Mouse (Mus musculus): ENCODE data around the gene Ldb2.

Gene Ldb2

GRCm38 (mm10) chr5:44645952-44646841 is 153.3 kb downstream of the Ldb2 start:
- no peak for DNase-seq (ENCODE audit: low spot score)

DNA sequence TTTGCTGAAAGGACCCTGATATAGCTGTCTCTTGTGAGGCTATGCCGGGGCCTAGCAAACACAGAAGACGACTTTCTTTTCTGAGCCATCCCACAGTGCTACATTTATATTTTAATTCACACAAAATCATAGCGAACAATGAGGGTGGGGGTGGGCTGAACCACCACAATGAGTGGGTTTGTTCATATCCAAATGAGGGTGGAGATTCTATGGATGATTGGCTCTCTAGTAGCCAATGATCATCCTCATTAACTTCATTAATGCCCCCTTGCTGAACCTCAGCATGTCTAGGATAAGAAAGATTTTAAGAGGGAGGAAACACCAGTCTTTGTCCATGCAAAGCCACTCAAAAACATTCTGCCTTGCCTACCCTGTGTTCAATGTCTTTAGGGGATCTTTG is 156.4 kb downstream of the Ldb2 start:
- no peak for DNase-seq (ENCODE audit: low spot score)

GRCm38 (mm10) chr5:44641060-44641459 is 158.4 kb downstream of the Ldb2 start:
- DNase-seq (ENCODE audit: low spot score) = no peak

GRCm38 (mm10) chr5:44635546-44635945 is 163.9 kb downstream of the Ldb2 start:
- no peak for DNase-seq (ENCODE audit: low spot score)

DNA sequence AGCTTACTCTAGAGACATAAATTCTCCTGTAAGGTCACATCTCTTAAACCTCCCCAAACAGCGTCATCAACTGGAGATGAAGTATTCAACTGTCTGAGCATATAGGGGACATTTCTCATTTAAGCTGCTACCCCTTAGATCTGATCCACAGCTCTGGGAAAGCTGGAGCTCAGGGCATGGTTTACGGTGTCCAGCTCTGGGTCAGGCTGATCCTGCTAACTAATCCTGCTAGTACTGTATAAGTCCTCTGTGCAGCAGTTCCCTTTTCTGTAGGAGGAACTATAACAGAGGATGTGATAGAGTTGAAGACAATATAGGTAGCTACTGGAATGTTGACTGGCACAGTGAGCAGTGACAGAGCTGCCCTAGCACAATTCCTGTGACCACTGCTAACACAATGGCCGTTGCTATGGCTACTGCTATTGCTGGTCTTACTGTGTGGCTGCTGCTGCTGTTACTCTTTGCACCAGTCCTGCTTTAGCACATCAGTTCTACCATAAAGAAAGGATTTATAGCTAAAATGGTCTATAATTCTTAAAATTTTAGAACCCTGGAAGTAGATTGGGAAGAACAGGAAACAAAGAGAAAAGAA is 170.3 kb downstream of the Ldb2 start:
- no peak for DNase-seq (ENCODE audit: low spot score)

- no peak for DNase-seq (ENCODE audit: low spot score)
Observed at GRCm38 (mm10) chr5:44627487-44627886, 172.0 kb downstream of the Ldb2 start.

- DNase-seq (ENCODE audit: low spot score) = no peak
Observed at GRCm38 (mm10) chr5:44626885-44627284, 172.6 kb downstream of the Ldb2 start.

DNA sequence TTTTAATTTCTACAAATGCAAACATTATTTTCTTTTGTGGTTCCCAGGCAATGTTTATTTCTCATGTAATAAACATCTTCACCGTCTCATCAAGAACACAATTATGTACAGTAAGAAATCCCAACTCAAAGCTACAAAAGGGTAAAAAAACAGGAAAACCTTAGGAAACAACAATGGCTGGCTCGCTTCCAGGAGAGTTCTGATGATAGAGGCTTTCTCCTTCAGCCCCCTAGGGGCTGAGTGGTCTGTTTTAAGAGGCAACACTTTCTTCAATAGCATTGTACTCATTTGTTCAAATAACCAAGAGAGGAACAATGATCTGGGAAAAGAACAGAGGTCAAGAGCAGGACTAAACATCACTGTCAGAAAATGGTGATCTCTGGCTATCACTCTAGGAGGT is 173.4 kb downstream of the Ldb2 start:
- no peak for DNase-seq (ENCODE audit: low spot score)

DNA sequence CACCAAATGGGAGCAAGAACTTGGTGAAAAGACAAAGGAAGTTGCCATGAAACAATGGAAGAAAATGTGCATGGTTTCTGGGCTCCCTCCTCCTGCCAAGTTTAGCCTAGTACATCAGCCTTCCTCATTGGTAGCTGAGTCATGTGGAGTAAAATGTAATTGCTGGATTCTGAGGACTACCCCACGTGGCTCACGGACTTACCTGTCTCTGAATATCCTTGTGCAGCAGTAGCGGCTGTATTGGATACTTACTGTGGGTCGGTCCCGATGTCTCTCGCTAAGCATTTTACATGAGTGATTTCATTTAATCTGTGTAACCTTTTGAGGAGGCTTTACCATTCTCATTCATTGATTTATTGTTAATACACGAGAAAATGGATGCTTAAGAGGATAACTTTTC is 183.8 kb downstream of the Ldb2 start:
- DNase-seq (ENCODE audit: low spot score) = no peak

DNA sequence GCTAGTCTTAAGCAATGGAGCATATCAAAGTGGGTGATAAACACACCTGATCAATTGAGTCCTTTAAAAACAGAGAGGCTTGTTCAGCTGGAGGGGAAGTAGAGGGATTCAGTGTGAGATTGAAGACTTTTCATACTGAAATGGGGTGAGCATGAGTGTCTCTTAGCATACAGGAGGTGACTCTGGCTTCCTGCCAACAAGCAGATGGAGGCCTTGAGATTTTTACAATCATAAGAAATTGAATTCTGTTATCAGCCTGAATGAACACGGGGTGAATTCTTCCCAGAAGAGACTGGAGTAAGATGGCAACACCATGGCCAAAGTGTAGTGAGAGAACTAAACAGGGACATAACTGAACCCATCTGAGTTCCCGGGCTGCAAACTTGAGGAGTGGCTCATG is 190.6 kb downstream of the Ldb2 start:
- DNase-seq (ENCODE audit: low spot score) = no peak

DNA sequence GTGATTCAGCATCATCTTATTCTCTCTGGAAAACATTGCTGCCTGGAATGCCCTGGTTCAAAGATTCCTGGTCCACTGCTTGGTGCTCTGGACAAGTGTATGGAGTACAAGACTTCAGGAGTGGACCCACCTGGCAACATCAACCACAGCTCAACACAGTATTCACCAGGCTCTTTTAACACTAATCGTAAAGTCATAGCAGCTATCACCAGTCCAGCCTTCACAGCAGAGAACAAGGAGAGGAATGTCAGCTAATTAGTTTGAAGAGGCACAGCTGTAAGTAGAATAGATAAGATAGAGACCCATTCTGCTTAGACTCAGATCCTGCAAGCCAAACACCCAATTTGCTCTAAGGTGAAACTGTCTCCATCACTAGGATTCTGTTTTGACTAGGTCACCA is 198.1 kb downstream of the Ldb2 start:
- no peak for DNase-seq (ENCODE audit: low spot score)

DNA sequence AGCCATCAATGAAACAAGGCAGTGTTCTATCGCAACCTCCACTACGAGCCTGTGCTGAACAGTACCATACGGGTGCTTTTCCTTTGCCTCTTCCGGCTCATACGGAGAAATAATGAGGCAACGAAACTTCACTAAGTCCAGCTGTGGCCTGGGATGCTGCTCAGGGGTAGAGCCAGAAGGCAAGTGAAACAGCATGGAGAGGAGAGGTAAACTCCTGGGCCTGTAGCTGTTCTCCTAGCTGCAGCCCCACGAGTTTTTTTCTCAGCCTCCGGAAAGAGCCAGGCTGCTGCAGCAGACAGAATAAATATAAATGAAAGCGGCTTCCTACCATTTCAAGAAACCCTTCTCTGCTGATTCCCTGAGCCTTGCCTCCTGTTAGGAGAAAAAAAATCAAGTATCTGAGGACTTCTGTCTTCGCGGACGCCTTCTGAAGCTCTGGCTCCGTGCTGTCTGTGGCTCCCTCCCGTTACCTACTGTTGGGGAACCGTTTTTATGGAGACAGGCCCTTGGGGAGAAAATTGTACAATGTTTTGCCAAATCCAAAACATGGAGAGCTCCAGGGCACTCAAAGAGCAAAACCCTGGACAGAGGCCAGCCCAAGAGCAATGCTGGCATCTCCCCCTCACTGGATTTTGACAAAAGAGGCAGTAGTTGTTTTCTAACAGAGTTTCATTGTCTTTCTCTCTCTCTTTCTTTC is 205.8 kb downstream of the Ldb2 start:
- no peak for DNase-seq (ENCODE audit: low spot score)

- no peak for DNase-seq (ENCODE audit: low spot score)
Observed at GRCm38 (mm10) chr5:44590750-44591149, 208.7 kb downstream of the Ldb2 start.

- DNase-seq (ENCODE audit: low spot score) = no peak
Observed at GRCm38 (mm10) chr5:44589318-44589717, 210.2 kb downstream of the Ldb2 start.

GRCm38 (mm10) chr5:44586571-44586970 is 212.9 kb downstream of the Ldb2 start:
- DNase-seq (ENCODE audit: low spot score) = no peak

DNA sequence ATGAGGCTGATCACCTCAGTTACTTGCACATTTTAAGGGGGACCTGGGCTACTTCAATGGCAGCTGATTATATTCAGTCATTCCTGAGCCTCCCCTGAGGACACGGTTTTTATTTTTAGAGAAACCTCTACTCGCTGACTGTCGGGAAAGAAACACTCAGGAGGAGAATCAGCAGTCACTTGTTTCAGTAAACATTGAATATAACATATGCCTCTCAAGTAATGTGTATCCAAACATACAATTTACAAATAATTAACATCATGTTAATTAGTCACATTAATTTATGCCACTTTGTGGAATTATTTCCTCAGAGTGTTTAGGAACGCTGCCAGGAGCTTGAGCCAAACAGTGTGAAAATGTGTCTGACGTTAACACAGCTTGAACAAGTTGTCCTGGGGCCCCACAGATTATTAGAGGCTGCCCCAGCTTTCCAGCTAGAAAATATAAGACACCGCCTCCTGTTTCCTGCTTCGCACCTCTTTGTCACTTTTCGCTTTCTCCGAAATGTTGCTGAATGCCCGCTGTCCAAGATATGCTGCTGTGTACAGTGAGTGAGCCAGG is 219.5 kb downstream of the Ldb2 start:
- DNase-seq (ENCODE audit: low spot score) = no peak

DNA sequence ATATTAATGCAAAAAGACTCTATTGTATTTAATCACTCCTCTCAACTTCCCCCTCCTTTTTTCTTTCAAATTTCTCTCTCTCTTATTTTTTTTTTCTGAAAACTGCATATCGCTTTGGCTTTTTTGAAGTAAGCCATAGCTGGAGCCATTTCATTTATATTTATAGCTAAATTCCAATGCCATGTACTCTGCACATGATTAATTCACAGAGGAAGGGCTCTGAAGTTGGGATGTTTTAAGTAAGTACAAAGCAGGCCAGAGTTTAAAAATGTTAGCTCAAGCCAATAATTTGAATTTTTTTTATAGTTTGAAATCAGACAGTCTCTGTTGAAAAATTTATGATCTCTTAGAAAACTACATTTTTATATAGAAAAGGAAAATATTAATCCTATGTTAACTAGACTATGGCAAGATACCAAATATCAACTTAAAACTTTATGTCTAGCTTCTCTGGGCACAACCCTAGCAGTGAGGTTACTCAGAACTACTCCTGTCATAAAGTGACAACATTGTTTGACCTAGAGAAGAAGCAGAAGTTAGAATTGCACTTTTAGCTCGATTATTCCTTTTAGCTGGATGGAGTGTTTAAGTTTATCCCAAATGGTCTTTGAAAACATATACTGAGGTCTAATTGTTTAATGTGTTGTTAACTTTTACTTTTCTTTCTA is 222.7 kb downstream of the Ldb2 start:
- no peak for DNase-seq (ENCODE audit: low spot score)

DNA sequence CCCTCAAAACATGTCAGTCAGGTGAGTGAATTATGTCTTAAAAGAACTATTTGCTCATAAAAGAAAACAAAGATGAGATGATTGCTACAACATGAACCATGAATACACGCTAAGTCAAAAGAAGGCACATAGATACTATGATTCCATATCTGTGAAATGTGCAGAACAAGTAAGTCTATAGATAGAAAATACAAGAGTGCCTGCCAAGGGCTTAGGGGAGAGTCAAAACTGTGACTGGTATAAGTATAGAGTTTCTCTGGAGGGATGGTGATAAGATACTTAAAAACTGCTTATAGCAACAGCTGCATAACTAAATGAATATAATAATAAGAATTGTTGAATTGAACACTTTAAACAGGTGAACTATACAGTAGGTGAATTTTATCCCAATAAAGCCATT is 224.8 kb downstream of the Ldb2 start:
- no peak for DNase-seq (ENCODE audit: low spot score)

- no peak for DNase-seq (ENCODE audit: low spot score)
Observed at GRCm38 (mm10) chr5:44553765-44554352, 245.6 kb downstream of the Ldb2 start.

- DNase-seq (ENCODE audit: low spot score) = peak; percentile 28
Observed at GRCm38 (mm10) chr5:44553155-44553554, 246.3 kb downstream of the Ldb2 start.

DNA sequence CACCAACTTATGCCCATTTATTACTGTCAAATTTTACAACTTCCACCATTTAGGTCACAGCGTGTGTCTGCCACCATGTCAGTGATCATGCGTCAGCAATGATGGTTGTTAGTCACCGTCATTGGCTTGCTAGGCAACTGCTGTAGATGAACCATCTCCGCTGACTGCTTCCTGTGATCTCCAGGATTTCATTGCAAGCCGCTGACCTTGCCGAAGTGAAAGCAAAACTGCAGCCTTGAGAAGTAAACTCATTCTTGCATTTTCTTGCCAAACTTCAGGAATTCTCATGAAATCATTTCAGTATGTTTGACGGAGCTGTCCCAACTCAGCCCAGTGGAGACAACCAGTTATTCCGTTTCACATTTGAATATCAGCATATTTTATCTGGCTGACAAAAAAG is 247.4 kb downstream of the Ldb2 start:
- peak; percentile 7 for DNase-seq (ENCODE audit: low spot score)

DNA sequence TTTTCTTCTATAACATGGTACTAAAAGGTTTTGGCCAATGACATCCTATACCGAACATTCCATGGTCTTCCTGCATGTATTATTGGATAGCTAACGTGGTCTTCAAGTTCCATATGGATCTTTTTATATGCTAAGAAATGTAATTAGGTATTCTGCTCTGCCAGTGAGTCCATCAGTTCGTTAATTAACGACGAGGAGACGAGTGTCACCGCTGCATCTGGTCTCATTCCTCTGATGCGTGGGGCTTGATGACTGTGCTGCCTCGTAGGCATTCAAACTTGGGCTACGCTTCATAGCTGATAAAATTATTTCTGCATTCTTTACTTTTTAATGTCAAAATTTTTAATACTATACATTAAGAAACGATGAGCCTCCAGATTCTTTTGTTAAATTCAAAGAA is 251.0 kb downstream of the Ldb2 start:
- DNase-seq (ENCODE audit: low spot score) = no peak

All from lung, postnatal 25 days (tissue).